Mouse (Mus musculus) testis, adult 2 months (tissue): ENCODE results near the gene Reps2. TPM values are rescaled to one million over a fixed set of nuclear protein-coding genes. Genes with fewer than 3 reads are reported as not detected.

Source experiments
- H3K27ac ChIP-seq: fragments of 200-500 bp; 2 replicates; pipeline ENCODE4 v1.5.1; 2012; ENCODE audit warnings: low read depth, low read length; ENCODE audit not compliant: control insufficient read depth, insufficient read depth
- H3K27me3 ChIP-seq: fragments of 200-500 bp; 2 replicates; pipeline ENCODE4 v1.6.1; 2012; ENCODE audit warnings: mild to moderate bottlenecking, low read length, moderate library complexity; ENCODE audit not compliant: control insufficient read depth, insufficient read depth
- H3K36me3 ChIP-seq: fragments of 200-500 bp; 2 replicates; pipeline ENCODE4 v1.6.1; 2012; ENCODE audit warnings: mild to moderate bottlenecking, low read length; ENCODE audit not compliant: control insufficient read depth, insufficient read depth
- H3K4me1 ChIP-seq: fragments of 200-500 bp; 2 replicates; pipeline ENCODE4 v1.6.1; 2012; ENCODE audit warnings: low read length; ENCODE audit not compliant: control insufficient read depth, insufficient read depth
- H3K4me3 ChIP-seq: fragments of 200-500 bp; 2 replicates; pipeline ENCODE4 v1.5.1; 2012; ENCODE audit warnings: low read depth, mild to moderate bottlenecking, low read length, moderate library complexity, mixed read lengths; ENCODE audit not compliant: control insufficient read depth
- CTCF ChIP-seq: fragments of 200-500 bp; IDR thresholded peaks from 2 replicates; pipeline ENCODE4 v1.5.1; 2012; ENCODE audit warnings: low read depth, mild to moderate bottlenecking, inconsistent platforms, low read length, moderate library complexity; ENCODE audit not compliant: control insufficient read depth, insufficient read depth, insufficient replicate concordance
- POLR2A ChIP-seq: fragments of 200-500 bp; IDR thresholded peaks from 2 replicates; pipeline ENCODE4 v1.6.1; 2012; ENCODE audit warnings: low read depth, mild to moderate bottlenecking, inconsistent platforms, low read length, moderate library complexity; ENCODE audit not compliant: control insufficient read depth
- polyA plus RNA-seq: library from polyadenylated mRNA; depleted of rRNA; stranded (reverse); fragments of >200 nt; gene quantifications from 2 replicates; pipeline ENCODE4 v1.2.3, GENCODE M21; 2012; rRNA removed

The Reps2 gene
- polyA plus RNA-seq, result 0.81 and 1.1 TPM in 2 replicates

- Histone ChIP-seq H3K27me3 (no peaks in the 10 kb centered on the region), H3K4me3 (peak within 1 kb of the TSS; percentile 85), H3K4me1 (peaks cover 2% of the 10 kb centered on the region; the same call in 1 of the 2 replicates), H3K27ac (peak within 1 kb of the TSS; percentile 66), H3K36me3 (no peaks in the 10 kb centered on the region)
- no peak for TF ChIP-seq CTCF
Observed at GRCm38 (mm10) chrX:162643091-162643788, at the start of gene Reps2. Gene Reps2, minus strand, starts transcription at chrX:162643649.

DNA sequence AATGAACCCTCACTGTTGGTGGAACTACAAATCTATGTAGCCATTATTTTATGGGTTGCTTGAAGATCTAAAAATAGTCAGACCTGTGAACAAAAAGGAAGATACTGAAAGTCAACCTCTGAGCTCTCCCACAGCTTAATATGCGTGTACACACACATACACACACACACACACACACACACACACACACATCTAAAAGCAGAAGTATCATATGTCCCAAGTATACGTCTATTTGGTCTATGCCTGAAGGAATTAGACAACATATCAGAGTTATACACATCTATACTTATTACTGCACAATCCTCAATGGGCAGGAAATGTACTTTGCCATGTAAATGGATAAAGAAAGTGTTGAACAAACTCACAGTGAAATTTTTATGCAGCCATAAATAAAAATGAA, 47.8 kb upstream of the Reps2 start:
- H3K36me3 ChIP-seq, result no peaks in the 10 kb centered on the region
- no peak overlapping the region for H3K27ac ChIP-seq
- H3K4me1 ChIP-seq, result no peaks in the 10 kb centered on the region
- H3K4me3 ChIP-seq, result no peak overlapping the region
- TF ChIP-seq CTCF (no peak), POLR2A (no peak)
- no peaks in the 10 kb centered on the region for H3K27me3 ChIP-seq

GRCm38 (mm10) chrX:162685394-162685793, 41.9 kb upstream of the Reps2 start:
- no peak overlapping the region for H3K27ac ChIP-seq
- H3K27me3 ChIP-seq, result no peaks in the 10 kb centered on the region
- TF ChIP-seq CTCF (no peak), POLR2A (no peak)
- H3K4me1 ChIP-seq, result no peaks in the 10 kb centered on the region
- no peak overlapping the region for H3K4me3 ChIP-seq
- H3K36me3 ChIP-seq, result no peaks in the 10 kb centered on the region

GRCm38 (mm10) chrX:162679506-162679905, 36.1 kb upstream of the Reps2 start:
- no peak overlapping the region for H3K27ac ChIP-seq
- no peak overlapping the region for H3K4me3 ChIP-seq
- no peaks in the 10 kb centered on the region for H3K4me1 ChIP-seq
- H3K27me3 ChIP-seq, result no peaks in the 10 kb centered on the region
- H3K36me3 ChIP-seq, result no peaks in the 10 kb centered on the region
- TF ChIP-seq CTCF (no peak), POLR2A (no peak)

- no peaks in the 10 kb centered on the region for H3K36me3 ChIP-seq
- no peak overlapping the region for H3K4me3 ChIP-seq
- H3K27me3 ChIP-seq, result no peaks in the 10 kb centered on the region
- TF ChIP-seq POLR2A (no peak), CTCF (no peak)
- no peak overlapping the region for H3K27ac ChIP-seq
- H3K4me1 ChIP-seq, result no peaks in the 10 kb centered on the region
Observed at GRCm38 (mm10) chrX:162678820-162679219, 35.4 kb upstream of the Reps2 start.

- Histone ChIP-seq H3K27ac (no peak overlapping the region), H3K4me3 (no peak overlapping the region), H3K4me1 (no peaks in the 10 kb centered on the region), H3K27me3 (no peaks in the 10 kb centered on the region), H3K36me3 (no peaks in the 10 kb centered on the region)
- TF ChIP-seq POLR2A (no peak), CTCF (no peak)
Observed at GRCm38 (mm10) chrX:162666166-162666565, 22.7 kb upstream of the Reps2 start.

DNA sequence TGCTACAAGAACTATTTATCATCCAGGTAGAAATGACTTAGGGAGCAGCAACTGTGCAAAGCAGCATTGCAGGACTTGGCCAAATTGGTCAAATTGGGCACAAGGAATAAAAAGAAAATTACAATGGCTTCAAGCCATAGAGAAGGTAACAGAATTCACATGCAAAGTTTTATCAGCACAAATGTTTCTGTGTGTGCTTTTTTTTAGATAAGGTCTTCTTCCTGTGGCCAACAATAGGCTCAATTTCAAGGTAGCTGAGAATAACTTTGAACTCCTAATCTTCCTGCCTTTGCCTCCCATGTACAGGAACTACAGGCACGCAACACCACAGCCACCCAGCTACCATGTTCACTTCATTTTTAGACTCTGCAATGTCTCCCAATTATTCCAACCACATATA, 16.7 kb upstream of the Reps2 start:
- Histone ChIP-seq H3K36me3 (no peaks in the 10 kb centered on the region), H3K27me3 (no peaks in the 10 kb centered on the region)
- no peak for TF ChIP-seq POLR2A
- TF ChIP-seq CTCF, result no peak

More for the DNA sequence above, 16.7 kb upstream of the Reps2 start:
- Histone ChIP-seq H3K4me1 (no peaks in the 10 kb centered on the region), H3K4me3 (no peak overlapping the region), H3K27ac (no peak overlapping the region)
